Mouse (Mus musculus): ENCODE data around the gene Dgki. TPM values are rescaled to one million over a fixed set of nuclear protein-coding genes. Genes with fewer than 3 reads are reported as not detected.
A peak's percentile ranks its signal among the peaks of the same experiment; 100 is the strongest.

Dgki gene
- polyA plus RNA-seq, 1 experiment from 2014 or later: 0.67 TPM

GRCm38 (mm10) chr6:37011597-37011996 is 288.4 kb downstream of the Dgki start:
- no peak for ATAC-seq (ENCODE audit: low read depth)
- Histone ChIP-seq H3K9me3 (ENCODE audit: control insufficient read depth, low read length) (no peaks in the 10 kb centered on the region), H3K36me3 (ENCODE audit: control insufficient read depth, insufficient read depth, low read length) (no peaks in the 10 kb centered on the region), H3K27ac (ENCODE audit: low read length) (no peak overlapping the region), H3K4me2 (ENCODE audit: low read depth, low read length) (no peak overlapping the region), H3K4me3 (ENCODE audit: low read length) (no peak overlapping the region), H3K4me1 (replicated peaks; ENCODE audit: control insufficient read depth, insufficient read depth, low read length) (peaks cover 4% of the 10 kb centered on the region; the same call in 1 of the 2 replicates), H3K27me3 (ENCODE audit: control insufficient read depth, insufficient read depth, low read depth, low read length) (no peaks in the 10 kb centered on the region), H3K9ac (ENCODE audit: low read length) (no peak overlapping the region)
- 77% methylated on average over 2 of the region's 2 CpGs for WGBS

GRCm38 (mm10) chr6:37007573-37007972 is 292.4 kb downstream of the Dgki start:
- WGBS: 46% methylated on average over 4 of the region's 4 CpGs
- no peaks in the 10 kb centered on the region for H3K9me3 ChIP-seq (ENCODE audit: control insufficient read depth, low read length)
- no peak overlapping the region for H3K4me3 ChIP-seq (ENCODE audit: low read length)
- no peak overlapping the region for H3K9ac ChIP-seq (ENCODE audit: low read length)
- no peaks in the 10 kb centered on the region for H3K27me3 ChIP-seq (ENCODE audit: control insufficient read depth, insufficient read depth, low read depth, low read length)
- H3K4me2 ChIP-seq (ENCODE audit: low read depth, low read length): no peak overlapping the region
- H3K4me1 ChIP-seq (replicated peaks; ENCODE audit: control insufficient read depth, insufficient read depth, low read length): no peaks in the 10 kb centered on the region
- no peak overlapping the region for H3K27ac ChIP-seq (ENCODE audit: low read length)
- no peak for ATAC-seq (ENCODE audit: low read depth)
- H3K36me3 ChIP-seq (ENCODE audit: control insufficient read depth, insufficient read depth, low read length): no peaks in the 10 kb centered on the region

GRCm38 (mm10) chr6:37004914-37005313 is 295.1 kb downstream of the Dgki start:
- H3K27ac ChIP-seq (ENCODE audit: low read length): no peak overlapping the region
- no peak overlapping the region for H3K4me3 ChIP-seq (ENCODE audit: low read length)
- no peaks in the 10 kb centered on the region for H3K27me3 ChIP-seq (ENCODE audit: control insufficient read depth, insufficient read depth, low read depth, low read length)
- no peak for ATAC-seq (ENCODE audit: low read depth)
- H3K9me3 ChIP-seq (ENCODE audit: control insufficient read depth, low read length): no peaks in the 10 kb centered on the region
- H3K36me3 ChIP-seq (ENCODE audit: control insufficient read depth, insufficient read depth, low read length): no peaks in the 10 kb centered on the region
- H3K4me1 ChIP-seq (replicated peaks; ENCODE audit: control insufficient read depth, insufficient read depth, low read length): no peaks in the 10 kb centered on the region
- no peak overlapping the region for H3K9ac ChIP-seq (ENCODE audit: low read length)
- H3K4me2 ChIP-seq (ENCODE audit: low read depth, low read length): no peak overlapping the region
- WGBS: 78% methylated on average over 3 of the region's 3 CpGs

- no peak for ATAC-seq (ENCODE audit: low read depth)
- H3K4me3 ChIP-seq (ENCODE audit: low read length): no peak overlapping the region
- WGBS: 66% methylated on average over 5 of the region's 5 CpGs
- H3K27me3 ChIP-seq (ENCODE audit: control insufficient read depth, insufficient read depth, low read depth, low read length): no peaks in the 10 kb centered on the region
- no peaks in the 10 kb centered on the region for H3K4me1 ChIP-seq (replicated peaks; ENCODE audit: control insufficient read depth, insufficient read depth, low read length)
- H3K36me3 ChIP-seq (ENCODE audit: control insufficient read depth, insufficient read depth, low read length): no peaks in the 10 kb centered on the region
- no peak overlapping the region for H3K9ac ChIP-seq (ENCODE audit: low read length)
- H3K4me2 ChIP-seq (ENCODE audit: low read depth, low read length): no peak overlapping the region
- no peak overlapping the region for H3K27ac ChIP-seq (ENCODE audit: low read length)
- no peaks in the 10 kb centered on the region for H3K9me3 ChIP-seq (ENCODE audit: control insufficient read depth, low read length)
These were observed 296.7 kb downstream of the Dgki start for GRCm38 (mm10) chr6:37003235-37003634.

GRCm38 (mm10) chr6:36998942-36999341 is 301.0 kb downstream of the Dgki start:
- ATAC-seq (ENCODE audit: low read depth): no peak
- H3K27ac ChIP-seq (ENCODE audit: low read length): no peak overlapping the region
- H3K27me3 ChIP-seq (ENCODE audit: control insufficient read depth, insufficient read depth, low read depth, low read length): no peaks in the 10 kb centered on the region
- H3K4me1 ChIP-seq (replicated peaks; ENCODE audit: control insufficient read depth, insufficient read depth, low read length): no peaks in the 10 kb centered on the region
- no peaks in the 10 kb centered on the region for H3K9me3 ChIP-seq (ENCODE audit: control insufficient read depth, low read length)
- WGBS: 75% methylated on average over 10 of the region's 10 CpGs
- H3K4me2 ChIP-seq (ENCODE audit: low read depth, low read length): no peak overlapping the region
- no peaks in the 10 kb centered on the region for H3K36me3 ChIP-seq (ENCODE audit: control insufficient read depth, insufficient read depth, low read length)
- H3K4me3 ChIP-seq (ENCODE audit: low read length): no peak overlapping the region
- no peak overlapping the region for H3K9ac ChIP-seq (ENCODE audit: low read length)

- H3K36me3 ChIP-seq (ENCODE audit: control insufficient read depth, insufficient read depth, low read length): no peaks in the 10 kb centered on the region
- no peaks in the 10 kb centered on the region for H3K9me3 ChIP-seq (ENCODE audit: control insufficient read depth, low read length)
- ATAC-seq (ENCODE audit: low read depth): no peak
- no peak overlapping the region for H3K27ac ChIP-seq (ENCODE audit: low read length)
- no peak overlapping the region for H3K9ac ChIP-seq (ENCODE audit: low read length)
- H3K27me3 ChIP-seq (ENCODE audit: control insufficient read depth, insufficient read depth, low read depth, low read length): no peaks in the 10 kb centered on the region
- WGBS: 87% methylated on average over 5 of the region's 5 CpGs
- no peak overlapping the region for H3K4me3 ChIP-seq (ENCODE audit: low read length)
- H3K4me2 ChIP-seq (ENCODE audit: low read depth, low read length): no peak overlapping the region
- no peaks in the 10 kb centered on the region for H3K4me1 ChIP-seq (replicated peaks; ENCODE audit: control insufficient read depth, insufficient read depth, low read length)
These were observed 305.7 kb downstream of the Dgki start for GRCm38 (mm10) chr6:36994329-36994728.

- Histone ChIP-seq H3K27ac (ENCODE audit: low read length) (no peak overlapping the region), H3K4me3 (ENCODE audit: low read length) (no peak overlapping the region), H3K9ac (ENCODE audit: low read length) (no peak overlapping the region), H3K36me3 (ENCODE audit: control insufficient read depth, insufficient read depth, low read length) (no peaks in the 10 kb centered on the region), H3K4me2 (ENCODE audit: low read depth, low read length) (no peak overlapping the region), H3K9me3 (ENCODE audit: control insufficient read depth, low read length) (no peaks in the 10 kb centered on the region), H3K27me3 (ENCODE audit: control insufficient read depth, insufficient read depth, low read depth, low read length) (no peaks in the 10 kb centered on the region), H3K4me1 (replicated peaks; ENCODE audit: control insufficient read depth, insufficient read depth, low read length) (no peaks in the 10 kb centered on the region)
- 43% methylated on average over 3 of the region's 3 CpGs for WGBS
- ATAC-seq (ENCODE audit: low read depth): no peak
These were observed 309.8 kb downstream of the Dgki start for GRCm38 (mm10) chr6:36990186-36990585.

GRCm38 (mm10) chr6:36988800-36989199 is 311.2 kb downstream of the Dgki start:
- no peak overlapping the region for H3K9ac ChIP-seq (ENCODE audit: low read length)
- no peaks in the 10 kb centered on the region for H3K4me1 ChIP-seq (replicated peaks; ENCODE audit: control insufficient read depth, insufficient read depth, low read length)
- no peak for ATAC-seq (ENCODE audit: low read depth)
- WGBS: 90% methylated on average over 3 of the region's 3 CpGs
- no peaks in the 10 kb centered on the region for H3K27me3 ChIP-seq (ENCODE audit: control insufficient read depth, insufficient read depth, low read depth, low read length)
- H3K4me3 ChIP-seq (ENCODE audit: low read length): no peak overlapping the region
- no peaks in the 10 kb centered on the region for H3K9me3 ChIP-seq (ENCODE audit: control insufficient read depth, low read length)
- H3K36me3 ChIP-seq (ENCODE audit: control insufficient read depth, insufficient read depth, low read length): no peaks in the 10 kb centered on the region
- no peak overlapping the region for H3K4me2 ChIP-seq (ENCODE audit: low read depth, low read length)
- H3K27ac ChIP-seq (ENCODE audit: low read length): no peak overlapping the region

GRCm38 (mm10) chr6:36981646-36982045 is 318.3 kb downstream of the Dgki start:
- ATAC-seq (ENCODE audit: low read depth): peak; percentile 78; the same call in 1 of the 2 replicates
- WGBS: 60% methylated on average over 2 of the region's 2 CpGs
- no peak overlapping the region for H3K4me3 ChIP-seq (ENCODE audit: low read length)
- H3K9ac ChIP-seq (ENCODE audit: low read length): no peak overlapping the region
- no peak overlapping the region for H3K27ac ChIP-seq (ENCODE audit: low read length)
- H3K36me3 ChIP-seq (ENCODE audit: control insufficient read depth, insufficient read depth, low read length): no peaks in the 10 kb centered on the region
- H3K27me3 ChIP-seq (ENCODE audit: control insufficient read depth, insufficient read depth, low read depth, low read length): no peaks in the 10 kb centered on the region
- no peak overlapping the region for H3K4me2 ChIP-seq (ENCODE audit: low read depth, low read length)
- no peaks in the 10 kb centered on the region for H3K9me3 ChIP-seq (ENCODE audit: control insufficient read depth, low read length)
- H3K4me1 ChIP-seq (replicated peaks; ENCODE audit: control insufficient read depth, insufficient read depth, low read length): no peaks in the 10 kb centered on the region

- no peaks in the 10 kb centered on the region for H3K9me3 ChIP-seq (ENCODE audit: control insufficient read depth, low read length)
- WGBS: 63% methylated on average over 5 of the region's 5 CpGs
- no peak overlapping the region for H3K9ac ChIP-seq (ENCODE audit: low read length)
- H3K36me3 ChIP-seq (ENCODE audit: control insufficient read depth, insufficient read depth, low read length): no peaks in the 10 kb centered on the region
- no peak overlapping the region for H3K4me3 ChIP-seq (ENCODE audit: low read length)
- H3K4me2 ChIP-seq (ENCODE audit: low read depth, low read length): no peak overlapping the region
- H3K4me1 ChIP-seq (replicated peaks; ENCODE audit: control insufficient read depth, insufficient read depth, low read length): no peaks in the 10 kb centered on the region
- H3K27ac ChIP-seq (ENCODE audit: low read length): no peak overlapping the region
- no peak for ATAC-seq (ENCODE audit: low read depth)
- no peaks in the 10 kb centered on the region for H3K27me3 ChIP-seq (ENCODE audit: control insufficient read depth, insufficient read depth, low read depth, low read length)
These were observed 319.5 kb downstream of the Dgki start for GRCm38 (mm10) chr6:36980475-36980874.

Data from lung, embryonic 16.5 days (tissue).